Mouse (Mus musculus): Measurements from ENCODE around the gene Gm29776. TPM values are rescaled to one million over a fixed set of nuclear protein-coding genes. Genes with fewer than 3 reads are reported as not detected.

Gm29776 gene
- polyA plus RNA-seq, 1 experiment = 0.16 TPM

GRCm38 (mm10) chr14:54696752-54697151, 1.9 kb downstream of the Gm29776 start:
- peaks cover 7% of the 10 kb centered on the region for H3K4me1 ChIP-seq (ENCODE audit: control insufficient read depth, insufficient read depth, low read length)
- DNase-seq = no peak
- H3K27ac ChIP-seq (ENCODE audit: insufficient read depth, low read depth, low read length) = no peak overlapping the region
- no peak for TF ChIP-seq CTCF (conservative IDR thresholded peaks at IDR 0.05; ENCODE audit: insufficient read depth, insufficient read length, low read depth, low read length)
- TF ChIP-seq POLR2A (IDR thresholded peaks at IDR 0.05; ENCODE audit: low read depth, low read length) = no peak
- H3K4me3 ChIP-seq (ENCODE audit: insufficient read depth, low read depth, low read length) = no peak overlapping the region
- 89% methylated on average over 4 of the region's 4 CpGs for WGBS
- H3K36me3 ChIP-seq (ENCODE audit: control insufficient read depth, insufficient read depth, low read length) = no peaks in the 10 kb centered on the region
- H3K27me3 ChIP-seq (replicated peaks; ENCODE audit: control insufficient read depth, insufficient read depth, low read length) = no peaks in the 10 kb centered on the region

DNA sequence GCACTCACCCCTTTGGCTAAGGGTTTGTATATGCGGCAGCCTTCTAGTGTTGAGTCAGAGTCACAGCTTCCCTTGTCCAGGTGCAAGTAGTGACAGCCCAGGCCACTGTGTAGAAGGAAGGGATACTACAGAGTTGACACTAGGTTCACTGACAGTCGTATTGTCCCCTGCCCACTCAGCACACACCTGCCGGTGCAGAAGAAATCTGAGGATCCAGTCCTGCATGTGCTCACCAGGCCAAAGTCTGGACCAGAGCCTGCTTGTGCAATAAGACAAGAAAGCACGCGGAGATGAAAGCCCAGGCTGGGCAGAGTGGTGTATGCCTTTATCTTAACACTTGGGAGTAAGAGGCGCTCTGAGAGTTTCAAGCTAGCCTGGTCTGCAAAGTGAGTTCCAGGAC, 3.6 kb downstream of the Gm29776 start:
- no peak overlapping the region for H3K27ac ChIP-seq (ENCODE audit: insufficient read depth, low read depth, low read length)
- 63% methylated on average over 6 of the region's 6 CpGs for WGBS
- no peak for TF ChIP-seq POLR2A (IDR thresholded peaks at IDR 0.05; ENCODE audit: low read depth, low read length)
- no peak for TF ChIP-seq CTCF (conservative IDR thresholded peaks at IDR 0.05; ENCODE audit: insufficient read depth, insufficient read length, low read depth, low read length)
- no peak for DNase-seq
- H3K27me3 ChIP-seq (replicated peaks; ENCODE audit: control insufficient read depth, insufficient read depth, low read length) = no peaks in the 10 kb centered on the region
- peaks cover 7% of the 10 kb centered on the region for H3K4me1 ChIP-seq (ENCODE audit: control insufficient read depth, insufficient read depth, low read length)
- H3K36me3 ChIP-seq (ENCODE audit: control insufficient read depth, insufficient read depth, low read length) = no peaks in the 10 kb centered on the region; the same call in none of the 2 replicates
- H3K4me3 ChIP-seq (ENCODE audit: insufficient read depth, low read depth, low read length) = no peak overlapping the region

GRCm38 (mm10) chr14:54687251-54687650, 11.4 kb downstream of the Gm29776 start:
- H3K27me3 ChIP-seq (replicated peaks; ENCODE audit: control insufficient read depth, insufficient read depth, low read length) = no peaks in the 10 kb centered on the region
- TF ChIP-seq POLR2A (IDR thresholded peaks at IDR 0.05; ENCODE audit: low read depth, low read length) (no peak), CTCF (conservative IDR thresholded peaks at IDR 0.05; ENCODE audit: insufficient read depth, insufficient read length, low read depth, low read length) (no peak)
- H3K36me3 ChIP-seq (ENCODE audit: control insufficient read depth, insufficient read depth, low read length) = no peaks in the 10 kb centered on the region; the same call in none of the 2 replicates
- under 1% methylated on average over 8 of the region's 8 CpGs for WGBS
- H3K4me3 ChIP-seq (ENCODE audit: insufficient read depth, low read depth, low read length) = peak overlapping the region; percentile 98
- no peak for DNase-seq
- H3K4me1 ChIP-seq (ENCODE audit: control insufficient read depth, insufficient read depth, low read length) = peaks cover 7% of the 10 kb centered on the region; the same call in 1 of the 2 replicates
- H3K27ac ChIP-seq (ENCODE audit: insufficient read depth, low read depth, low read length) = peak overlapping the region; percentile 97

DNA sequence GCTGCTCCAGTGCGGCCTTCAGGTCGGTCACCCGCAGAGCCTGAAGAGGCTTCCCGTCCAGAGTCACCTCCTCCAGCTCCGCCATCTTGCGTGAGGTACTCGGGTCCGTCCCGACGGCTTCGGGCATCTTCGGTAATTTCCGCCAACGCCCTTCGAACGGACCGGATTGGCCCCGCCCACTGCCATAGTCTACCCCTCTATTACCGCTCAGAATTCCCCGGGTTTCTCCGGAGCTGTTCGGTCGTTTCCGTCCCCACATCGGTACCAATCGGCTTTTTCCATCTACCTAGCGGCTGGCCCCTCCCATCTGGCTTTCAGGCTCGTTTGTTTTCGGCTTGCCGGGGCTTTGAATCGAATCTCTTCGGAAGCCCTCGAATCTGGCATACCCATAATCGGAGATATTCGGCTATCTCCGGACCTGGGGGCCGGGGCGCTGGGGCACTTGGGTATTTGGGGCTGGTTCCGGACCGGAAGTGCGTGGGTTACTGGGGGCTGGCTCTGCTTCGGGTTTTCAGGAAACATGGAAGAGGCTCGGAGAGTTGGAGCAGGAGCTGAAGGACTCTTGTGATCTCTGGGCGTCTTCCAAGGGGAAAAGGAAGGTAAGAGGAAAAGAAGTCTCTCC, 12.0 kb downstream of the Gm29776 start, which contains the start of gene Acin1:
Gene Acin1, minus strand, starts transcription at position 410 of the 622 bp plus-strand sequence.
- WGBS = under 1% methylated on average over 44 of the region's 44 CpGs
- no peaks in the 10 kb centered on the region; the same call in none of the 2 replicates for H3K36me3 ChIP-seq (ENCODE audit: control insufficient read depth, insufficient read depth, low read length)
- H3K27ac ChIP-seq (ENCODE audit: insufficient read depth, low read depth, low read length) = peak within 1 kb of the TSS; percentile 99
- TF ChIP-seq CTCF (conservative IDR thresholded peaks at IDR 0.05; ENCODE audit: insufficient read depth, insufficient read length, low read depth, low read length) (no peak), POLR2A (IDR thresholded peaks at IDR 0.05; ENCODE audit: low read depth, low read length) (peak; percentile 80)
- peaks cover 7% of the 10 kb centered on the region; the same call in 1 of the 2 replicates for H3K4me1 ChIP-seq (ENCODE audit: control insufficient read depth, insufficient read depth, low read length)
- peak; percentile 100 for DNase-seq
- H3K4me3 ChIP-seq (ENCODE audit: insufficient read depth, low read depth, low read length) = peak within 1 kb of the TSS; percentile 98
- H3K27me3 ChIP-seq (replicated peaks; ENCODE audit: control insufficient read depth, insufficient read depth, low read length) = no peaks in the 10 kb centered on the region

DNA sequence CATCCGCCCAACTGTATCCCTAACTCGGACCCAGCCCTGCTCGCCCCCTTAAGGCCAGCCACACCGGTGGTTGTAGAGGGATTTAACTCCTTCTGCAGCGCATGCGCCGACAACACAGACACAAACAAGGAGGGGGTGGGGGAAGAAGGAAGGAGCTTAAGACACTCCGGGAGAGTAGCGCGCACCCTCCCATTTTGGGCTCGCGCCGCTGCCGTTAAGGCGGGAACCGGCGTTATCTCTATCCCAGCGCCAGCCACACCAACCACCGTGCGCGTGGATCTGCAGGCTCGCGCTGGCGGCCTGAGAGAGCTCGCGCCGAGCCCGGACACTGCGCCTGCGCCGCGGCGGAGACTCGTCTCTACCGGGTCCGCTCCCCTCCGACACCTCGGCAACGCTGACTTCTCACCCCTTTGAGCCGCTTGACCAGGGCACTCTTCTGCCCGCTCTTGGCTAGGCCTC, 12.5 kb downstream of the Gm29776 start, which contains the start of gene 1700123O20Rik:
Gene 1700123O20Rik, plus strand, starts transcription at position 154 of the 459 bp plus-strand sequence.
- Histone ChIP-seq H3K27me3 (replicated peaks; ENCODE audit: control insufficient read depth, insufficient read depth, low read length) (no peaks in the 10 kb centered on the region), H3K36me3 (ENCODE audit: control insufficient read depth, insufficient read depth, low read length) (no peaks in the 10 kb centered on the region; the same call in none of the 2 replicates), H3K4me1 (ENCODE audit: control insufficient read depth, insufficient read depth, low read length) (peaks cover 7% of the 10 kb centered on the region; the same call in 1 of the 2 replicates), H3K27ac (ENCODE audit: insufficient read depth, low read depth, low read length) (peak within 1 kb of the TSS; percentile 99), H3K4me3 (ENCODE audit: insufficient read depth, low read depth, low read length) (peak within 1 kb of the TSS; percentile 98)
- peak; percentile 29; the same call in 1 of the 2 replicates for TF ChIP-seq CTCF (conservative IDR thresholded peaks at IDR 0.05; ENCODE audit: insufficient read depth, insufficient read length, low read depth, low read length)
- TF ChIP-seq POLR2A (IDR thresholded peaks at IDR 0.05; ENCODE audit: low read depth, low read length) = no peak
- peak; percentile 89 for DNase-seq
- under 1% methylated on average over 40 of the region's 41 CpGs for WGBS

GRCm38 (mm10) chr14:54685471-54685870, 13.2 kb downstream of the Gm29776 start:
- WGBS = 1% methylated on average over 8 of the region's 8 CpGs
- TF ChIP-seq POLR2A (IDR thresholded peaks at IDR 0.05; ENCODE audit: low read depth, low read length) (no peak), CTCF (conservative IDR thresholded peaks at IDR 0.05; ENCODE audit: insufficient read depth, insufficient read length, low read depth, low read length) (no peak)
- H3K36me3 ChIP-seq (ENCODE audit: control insufficient read depth, insufficient read depth, low read length) = no peaks in the 10 kb centered on the region; the same call in none of the 2 replicates
- no peak for DNase-seq
- peaks cover 7% of the 10 kb centered on the region; the same call in 1 of the 2 replicates for H3K4me1 ChIP-seq (ENCODE audit: control insufficient read depth, insufficient read depth, low read length)
- peak overlapping the region; percentile 99 for H3K27ac ChIP-seq (ENCODE audit: insufficient read depth, low read depth, low read length)
- H3K4me3 ChIP-seq (ENCODE audit: insufficient read depth, low read depth, low read length) = peak overlapping the region; percentile 93
- H3K27me3 ChIP-seq (replicated peaks; ENCODE audit: control insufficient read depth, insufficient read depth, low read length) = no peaks in the 10 kb centered on the region

- Histone ChIP-seq H3K27me3 (replicated peaks; ENCODE audit: control insufficient read depth, insufficient read depth, low read length) (no peaks in the 10 kb centered on the region), H3K4me1 (ENCODE audit: control insufficient read depth, insufficient read depth, low read length) (0 out of 2 replicates have a peak, but pooled peaks cover 10% of the 10 kb centered on the region), H3K4me3 (ENCODE audit: insufficient read depth, low read depth, low read length) (no peak overlapping the region), H3K27ac (ENCODE audit: insufficient read depth, low read depth, low read length) (no peak overlapping the region), H3K36me3 (ENCODE audit: control insufficient read depth, insufficient read depth, low read length) (no peaks in the 10 kb centered on the region; the same call in 1 of the 2 replicates)
- WGBS = 66% methylated on average over 3 of the region's 3 CpGs
- DNase-seq = no peak
- TF ChIP-seq POLR2A (IDR thresholded peaks at IDR 0.05; ENCODE audit: low read depth, low read length) (no peak), CTCF (conservative IDR thresholded peaks at IDR 0.05; ENCODE audit: insufficient read depth, insufficient read length, low read depth, low read length) (no peak)
These were observed 16.2 kb downstream of the Gm29776 start for GRCm38 (mm10) chr14:54682396-54682795.

Measured in kidney, adult 2 months (tissue).